Mouse (Mus musculus) adrenal gland, postnatal 10 days (tissue): ENCODE data around the gene Mpzl1. TPM values are rescaled to one million over a fixed set of nuclear protein-coding genes. Genes with fewer than 3 reads are reported as not detected.
"Not testable (repeated sequence)": the region's sequence is repeated elsewhere in the genome, so short reads cannot be mapped to it uniquely, and the experiment has no call there.

Experiments
- DNase-seq: peaks from one replicate; pipeline ENCODE4 v3.0.0; 2021; ENCODE audit warnings: mixed read lengths
- long read RNA-seq, 2 experiments: library from polyadenylated mRNA; stranded (forward); transcript quantifications; one replicate each; pipeline ENCODE4 v2.0.0; 2021
- total RNA-seq, 2 experiments: library from RNA; stranded (reverse); gene quantifications; 2 replicates each; pipeline ENCODE4 v1.2.3; 2021

Mpzl1 gene
- total RNA-seq = 10 to 100 TPM; 46.1 to 56.6 TPM
- long read RNA-seq, experiment 1, transcript Mpzl1-201 (5 exons, 2,171 nt) = minor isoform, 22 of 120 reads
- long read RNA-seq, experiment 1, transcript Mpzl1-202 (6 exons, 2,285 nt) = major isoform, 92 of 120 reads
- long read RNA-seq, experiment 1, partial matches to known transcripts = 2 of 120 reads
- long read RNA-seq, experiment 1, other reads (novel, unspliced or antisense) = 4 of 120 reads
- long read RNA-seq, experiment 2, transcript Mpzl1-201 (5 exons, 2,171 nt) = minor isoform, 11 of 68 reads
- long read RNA-seq, experiment 2, transcript Mpzl1-202 (6 exons, 2,285 nt) = major isoform, 53 of 68 reads
- long read RNA-seq, experiment 2, partial matches to known transcripts = 4 of 68 reads
- long read RNA-seq, experiment 2, other reads (novel, unspliced or antisense) = 0 of 68 reads

DNA sequence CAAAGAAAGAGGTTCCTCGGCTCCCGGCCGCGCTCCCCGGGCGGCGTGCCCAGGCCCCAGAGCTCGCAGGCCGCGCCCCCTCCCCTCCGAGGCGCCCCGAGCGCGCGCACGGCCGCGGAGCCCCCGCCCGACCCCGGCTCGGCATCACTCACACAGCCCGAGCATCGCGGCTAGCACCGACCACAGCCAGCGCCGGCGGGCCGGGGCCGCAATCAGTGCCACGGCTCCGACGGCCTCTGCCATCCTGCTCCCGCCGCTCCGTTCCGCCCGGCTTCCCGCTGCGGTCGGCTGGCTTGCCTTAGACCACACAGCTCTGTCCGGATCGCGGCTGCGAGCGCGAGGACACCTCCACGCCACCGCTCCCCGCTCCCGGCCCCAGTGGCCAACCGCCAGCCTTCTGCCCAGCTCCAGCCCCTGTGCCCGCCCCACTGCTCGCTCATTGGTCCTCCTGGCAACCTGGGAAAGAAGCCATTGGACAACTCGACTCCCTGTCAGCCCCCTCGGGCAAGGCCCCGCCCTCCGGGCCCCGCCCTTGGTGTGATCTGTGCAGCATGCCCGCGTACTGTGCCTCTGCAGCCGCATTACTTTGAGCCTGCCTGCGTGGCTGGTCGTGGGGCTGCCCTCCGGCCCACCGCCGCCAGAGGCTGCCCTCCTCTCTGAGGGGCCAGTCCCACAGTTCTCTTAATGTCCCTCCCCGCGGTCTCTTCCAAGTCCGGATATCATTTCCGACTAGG lies at the start of gene Mpzl1:
Gene Mpzl1, minus strand, starts transcription at position 388 of the 734 bp plus-strand sequence.
- DNase-seq = peak; percentile 99

DNA sequence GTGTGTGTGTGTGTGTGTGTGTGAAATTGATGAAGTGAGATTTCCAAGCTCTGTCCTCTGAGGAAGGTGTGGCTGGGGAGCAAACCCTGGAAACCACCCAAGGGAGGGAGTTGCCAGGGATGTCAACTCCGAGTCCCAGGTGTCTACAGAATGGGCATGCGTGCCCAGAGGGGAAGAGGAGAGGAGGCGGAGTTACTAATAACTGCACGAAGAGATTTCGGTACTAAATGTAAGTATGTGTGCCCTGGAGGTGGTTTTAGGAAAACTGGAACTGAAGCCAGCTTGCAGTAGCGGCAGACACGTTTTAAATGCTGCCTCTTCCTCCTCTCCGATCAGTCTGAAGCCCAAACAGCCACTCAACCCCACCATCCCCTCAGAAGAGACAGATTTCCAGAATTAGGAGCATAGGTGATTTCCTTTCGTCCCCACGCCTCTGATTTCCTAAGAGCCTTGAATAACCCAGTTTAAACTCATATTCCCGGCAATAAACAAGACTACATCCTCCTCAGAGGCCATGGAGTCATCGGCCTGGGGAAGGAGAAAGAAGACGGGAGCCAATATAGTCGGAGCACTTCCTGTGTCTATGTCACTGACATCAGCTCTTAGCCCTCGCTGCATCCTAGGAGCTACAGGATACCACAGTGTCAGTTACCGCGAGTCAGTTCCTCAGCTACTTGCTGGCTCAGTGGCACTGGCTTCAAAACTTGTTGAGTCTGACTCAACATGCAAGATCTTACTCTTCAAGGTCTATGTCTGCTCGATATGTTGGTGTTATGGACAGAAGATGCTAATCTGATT lies 47.9 kb upstream of the Mpzl1 start:
- DNase-seq = no peak

DNA sequence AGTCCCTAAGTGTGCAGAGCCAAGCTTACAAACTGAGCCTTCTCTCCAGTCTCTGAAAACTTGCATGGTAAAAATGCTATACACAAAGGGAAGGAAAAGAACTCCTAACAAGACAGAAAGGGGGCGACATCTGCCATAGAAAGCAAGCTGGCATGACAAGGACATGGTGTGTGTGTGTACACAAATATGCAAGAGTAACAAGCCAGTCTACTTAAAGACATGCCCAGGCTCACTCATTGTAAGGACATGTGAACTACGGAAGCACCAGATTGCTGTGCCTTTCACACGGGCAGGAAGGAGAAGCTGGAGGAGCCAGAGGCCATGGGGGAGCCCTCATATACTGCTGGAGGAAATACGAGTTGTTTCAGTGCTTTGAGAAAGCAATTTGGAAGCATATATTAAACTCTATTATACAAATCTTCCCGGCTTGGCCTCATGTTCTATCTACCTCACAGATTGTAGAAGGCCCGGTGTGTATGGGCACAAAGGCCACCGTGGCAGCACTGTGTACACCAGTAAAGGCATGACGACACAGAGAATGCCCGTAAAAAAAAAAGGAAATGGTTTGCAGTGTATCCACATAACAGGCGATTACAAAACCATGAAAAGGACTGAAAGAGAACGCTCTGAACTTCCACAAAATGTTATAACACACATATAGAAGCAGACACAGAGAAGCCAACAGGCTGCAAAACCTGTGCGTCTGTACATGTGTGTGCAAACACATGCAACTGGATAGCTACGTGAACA lies 46.9 kb upstream of the Mpzl1 start:
- no peak for DNase-seq

DNA sequence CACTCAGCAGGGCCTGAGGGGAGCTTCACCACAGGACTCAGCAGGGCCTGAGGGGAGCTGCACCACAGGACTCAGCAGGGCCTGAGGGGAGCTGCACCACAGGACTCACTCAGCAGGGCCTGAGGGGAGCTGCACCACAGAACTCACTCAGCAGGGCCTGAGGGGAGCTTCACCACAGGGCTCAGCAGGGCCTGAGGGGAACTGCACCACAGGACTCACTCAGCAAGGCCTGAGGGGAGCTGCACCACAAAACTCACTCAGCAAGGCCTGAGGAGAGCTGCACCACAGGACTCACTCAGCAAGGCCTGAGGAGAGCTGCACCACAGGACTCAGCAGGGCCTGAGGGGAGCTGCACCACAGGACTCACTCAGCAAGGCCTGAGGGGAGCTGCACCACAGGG lies 45.7 kb upstream of the Mpzl1 start:
- DNase-seq = not testable (repeated sequence)

DNA sequence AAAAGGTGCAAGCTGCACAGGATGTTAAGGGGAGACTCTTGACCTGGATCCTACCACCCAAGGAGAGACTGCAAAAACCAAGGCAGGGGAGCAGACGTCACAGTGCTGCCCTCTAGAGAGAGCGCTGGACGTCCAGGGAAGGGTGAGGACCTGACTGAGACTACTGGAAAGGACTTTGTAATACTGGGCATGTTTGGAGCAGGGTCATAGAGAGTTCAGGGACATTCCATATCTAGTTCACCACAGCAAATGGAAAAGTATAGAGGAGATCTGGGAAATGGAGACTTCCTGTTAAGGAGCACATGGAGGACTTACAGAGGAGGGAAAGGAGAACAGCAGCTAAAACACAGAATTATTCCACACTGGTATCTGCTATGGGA lies 45.3 kb upstream of the Mpzl1 start:
- DNase-seq = no peak

DNA sequence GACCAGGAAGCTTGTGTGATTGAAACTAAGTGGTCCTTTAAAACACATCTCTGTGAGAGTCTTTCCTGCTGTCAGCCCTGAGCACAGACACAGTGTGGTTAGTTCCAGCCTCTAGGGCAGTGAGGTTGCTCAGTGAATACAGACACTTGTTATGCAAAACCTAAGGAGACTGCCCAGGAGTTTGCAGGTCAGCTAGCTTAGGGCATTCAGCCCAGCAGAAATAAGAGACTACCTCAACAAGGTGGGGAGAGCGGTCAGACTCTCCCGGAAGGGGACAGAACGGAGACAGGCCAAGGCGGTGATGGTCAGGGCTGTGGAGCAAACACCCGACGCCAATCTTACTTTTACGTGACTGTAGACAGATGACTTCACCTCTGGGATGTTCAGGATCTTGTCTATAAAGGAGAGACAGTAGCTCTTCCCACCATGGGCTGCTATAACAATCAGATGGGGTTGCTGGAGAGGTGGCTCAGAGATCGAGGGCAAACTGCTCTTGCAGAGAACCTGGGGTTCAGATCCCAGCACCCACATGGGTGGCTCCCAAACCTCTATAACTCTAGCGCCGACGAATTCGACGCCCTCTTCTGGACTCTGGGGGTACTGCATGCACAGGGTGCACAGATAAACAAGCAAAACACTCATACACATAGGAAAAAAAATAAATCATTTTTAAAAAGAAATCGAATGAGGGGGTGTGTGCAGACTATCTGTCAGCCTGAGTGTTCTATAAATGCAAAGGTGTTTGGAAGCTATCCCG lies 44.7 kb upstream of the Mpzl1 start:
- DNase-seq = no peak

DNA sequence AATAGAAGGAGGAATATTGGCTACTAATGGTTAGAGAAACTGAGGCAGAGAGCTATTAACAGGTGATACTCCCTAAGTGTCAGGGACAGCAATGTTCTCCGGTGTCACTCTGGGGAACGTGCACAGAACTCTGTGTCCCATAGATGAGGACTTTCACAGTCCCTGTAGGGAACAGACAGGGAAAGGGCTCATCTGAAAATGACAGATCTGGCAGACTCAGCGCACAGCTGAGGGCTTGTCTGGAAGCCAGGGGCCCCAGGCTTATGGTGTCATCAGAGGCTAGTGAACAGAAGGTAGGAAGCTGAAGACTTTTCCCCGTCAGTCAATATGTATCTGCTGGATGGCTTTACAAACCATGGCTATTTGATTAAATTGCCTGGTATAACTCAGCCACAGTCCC lies 43.2 kb upstream of the Mpzl1 start:
- DNase-seq = no peak

DNA sequence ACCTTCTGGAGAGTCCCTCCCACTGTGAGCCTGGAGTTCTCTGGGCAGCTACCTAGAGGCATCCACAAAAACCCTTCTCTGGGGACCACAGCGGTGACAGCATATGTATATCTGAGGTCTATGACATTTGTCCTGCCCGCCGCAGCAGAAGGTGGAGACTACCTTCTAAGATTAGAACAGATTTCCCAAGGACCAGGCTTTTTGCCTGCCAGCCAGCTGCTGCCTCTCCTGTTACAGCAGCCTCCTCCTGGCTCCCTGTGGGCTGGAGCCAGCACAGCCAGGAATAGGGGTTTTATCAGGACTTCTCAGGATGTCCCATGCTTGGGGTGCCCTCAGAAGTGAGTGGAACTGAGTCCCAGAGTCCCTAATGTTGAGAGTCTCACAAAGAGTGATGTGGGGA lies 42.7 kb upstream of the Mpzl1 start:
- no peak for DNase-seq

DNA sequence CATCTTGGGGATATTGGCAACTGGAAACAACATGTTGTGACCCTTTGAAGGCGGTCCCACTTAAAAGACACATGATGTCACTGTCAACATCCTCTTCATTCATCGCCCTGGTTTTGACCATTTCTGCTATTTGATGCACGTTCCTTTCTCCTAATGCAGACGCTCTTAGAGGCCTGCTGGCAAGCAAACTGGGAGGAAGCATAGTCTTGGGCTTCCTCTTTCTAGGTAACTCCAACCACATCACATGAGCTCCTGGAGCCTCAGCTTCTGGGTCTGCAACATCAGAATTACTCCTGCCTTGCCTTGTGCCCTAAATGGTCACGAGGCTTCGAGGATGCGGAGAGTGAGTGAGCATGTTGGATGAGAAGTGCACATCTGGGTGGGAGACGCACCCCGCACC lies 40.8 kb upstream of the Mpzl1 start:
- DNase-seq = no peak

DNA sequence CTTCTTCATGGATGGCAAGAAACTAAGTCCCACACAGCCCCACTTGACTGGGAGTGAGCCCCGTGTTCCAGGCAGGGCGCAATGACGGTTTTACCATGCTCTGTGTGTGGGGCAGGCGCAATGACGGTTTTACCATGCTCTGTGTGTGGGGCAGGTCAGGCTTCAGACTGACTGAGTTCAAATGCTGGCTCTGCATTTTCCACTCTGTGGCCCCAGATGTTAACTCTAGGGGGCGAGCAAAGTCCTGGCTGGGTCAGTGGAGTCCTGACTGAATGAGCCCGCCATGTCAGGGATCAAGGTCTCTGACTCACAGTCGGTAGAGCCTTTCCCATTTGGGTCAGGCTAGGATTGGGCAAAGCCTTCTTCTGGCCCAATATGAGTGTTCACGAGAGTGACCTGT lies 38.0 kb upstream of the Mpzl1 start:
- DNase-seq = no peak

DNA sequence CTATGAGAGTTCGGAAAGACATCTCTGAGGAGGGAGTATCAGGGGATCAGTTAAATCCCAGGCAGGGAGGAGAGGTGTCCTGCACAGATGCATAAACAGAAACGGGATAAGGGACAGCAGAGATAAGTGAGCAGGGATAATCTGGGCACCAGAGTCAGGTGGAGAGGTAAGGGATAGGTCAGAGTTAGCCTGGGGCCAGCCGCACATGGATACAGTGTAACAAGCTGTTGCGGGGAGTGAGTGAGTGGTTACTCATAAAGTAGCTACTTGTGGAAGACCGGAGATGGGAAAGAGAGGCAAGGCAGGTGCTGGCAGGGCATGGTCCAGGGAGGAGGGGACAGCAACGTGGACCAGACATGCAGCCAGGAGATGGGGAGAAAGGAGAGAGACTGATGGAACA lies 35.7 kb upstream of the Mpzl1 start:
- no peak for DNase-seq

DNA sequence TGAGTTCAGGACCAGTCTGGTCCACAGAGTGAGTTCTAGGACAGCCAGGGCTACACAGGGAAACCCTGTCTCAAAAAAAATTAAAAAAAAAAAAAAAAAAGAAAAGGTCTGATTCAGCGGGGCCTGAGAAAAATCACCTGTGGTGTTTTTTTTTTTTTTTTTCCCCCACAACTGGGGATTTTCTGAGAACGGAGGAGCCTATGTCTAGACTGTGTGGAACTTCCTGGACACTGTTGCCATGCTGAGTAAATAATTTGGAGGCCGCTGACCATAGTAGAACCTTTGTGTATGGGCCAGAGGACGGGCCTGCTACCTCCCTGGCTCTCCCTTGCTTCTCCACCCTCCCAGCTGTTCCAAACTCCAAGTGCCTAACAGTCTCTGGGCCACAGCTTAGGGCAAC lies 34.6 kb upstream of the Mpzl1 start:
- DNase-seq = no peak

DNA sequence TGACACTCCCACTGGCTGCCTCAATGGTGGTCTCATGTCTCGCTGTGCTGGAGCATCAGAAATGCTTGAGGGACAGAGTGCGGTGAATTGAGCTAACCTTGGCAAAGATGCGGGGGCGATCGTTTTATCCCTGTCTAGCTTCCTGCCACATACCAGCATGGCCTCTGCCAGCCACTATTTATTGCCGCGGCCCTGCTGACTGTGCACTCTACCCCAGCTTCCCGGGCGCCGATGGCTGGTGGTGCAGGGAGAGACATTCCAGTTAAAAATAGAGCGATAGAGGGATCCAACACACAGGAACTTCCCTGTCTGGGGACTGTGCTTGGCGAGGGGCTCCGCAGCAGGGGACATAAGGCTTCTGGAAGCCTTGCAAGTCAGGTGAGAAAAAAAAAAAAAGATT lies 33.0 kb upstream of the Mpzl1 start:
- no peak for DNase-seq

DNA sequence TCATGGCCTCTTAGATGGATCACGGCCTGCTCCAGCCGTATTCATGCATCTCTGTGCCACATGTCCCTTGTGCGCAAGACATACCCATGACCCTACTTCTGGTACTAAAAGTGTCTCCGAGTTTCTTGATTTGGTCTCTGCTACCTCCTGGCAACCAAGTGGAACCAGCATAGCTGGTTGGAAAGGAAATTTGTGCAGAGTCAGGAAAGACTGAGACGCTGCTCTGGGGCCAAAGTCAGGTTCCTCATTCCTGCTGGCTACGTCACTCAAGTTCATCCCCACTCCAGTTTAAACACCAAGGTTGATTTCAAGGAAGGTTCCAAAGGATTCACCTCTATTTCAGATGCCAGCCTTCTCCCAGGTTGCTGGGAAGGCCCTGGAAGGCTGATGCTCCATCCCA lies 32.6 kb upstream of the Mpzl1 start:
- DNase-seq = no peak

DNA sequence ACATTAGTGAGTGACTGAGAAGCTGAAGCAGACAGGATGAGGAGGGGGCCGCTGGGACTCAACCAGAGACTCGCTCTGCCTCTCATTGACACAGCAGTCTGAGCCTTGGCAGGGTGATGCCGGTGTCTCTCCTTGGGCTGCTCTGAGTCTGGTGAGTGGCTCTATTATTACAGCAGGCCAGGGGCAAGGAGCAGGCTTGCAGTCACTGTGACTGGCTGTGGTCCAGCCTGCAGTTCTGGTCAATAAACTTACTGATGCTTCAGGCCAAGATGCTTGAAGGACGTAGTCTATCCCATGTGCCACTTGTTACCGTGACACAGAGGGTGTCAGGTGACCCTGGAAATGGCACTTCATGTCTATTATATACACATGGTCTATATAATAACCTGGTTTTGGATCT lies 31.4 kb upstream of the Mpzl1 start:
- no peak for DNase-seq

DNA sequence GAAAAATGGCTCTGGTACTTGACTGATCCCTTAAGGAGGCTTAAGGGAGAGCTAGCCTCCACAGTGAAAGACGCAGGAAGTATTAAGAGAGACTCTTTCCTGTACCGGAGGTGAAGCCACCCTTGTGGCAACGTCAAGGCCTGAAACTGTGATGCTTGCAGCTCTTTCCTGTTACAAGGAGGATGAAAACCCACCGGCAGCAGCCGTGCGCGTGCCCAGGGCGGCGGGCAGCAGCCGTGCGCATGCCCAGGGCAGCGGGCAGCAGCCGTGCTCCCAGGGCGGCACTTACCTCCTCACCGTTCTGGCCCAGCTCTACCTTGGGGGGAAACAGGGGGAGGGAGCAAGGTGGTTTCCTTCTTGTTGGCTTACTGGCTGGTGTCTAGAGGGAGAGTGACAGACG lies 28.9 kb upstream of the Mpzl1 start:
- DNase-seq = no peak

DNA sequence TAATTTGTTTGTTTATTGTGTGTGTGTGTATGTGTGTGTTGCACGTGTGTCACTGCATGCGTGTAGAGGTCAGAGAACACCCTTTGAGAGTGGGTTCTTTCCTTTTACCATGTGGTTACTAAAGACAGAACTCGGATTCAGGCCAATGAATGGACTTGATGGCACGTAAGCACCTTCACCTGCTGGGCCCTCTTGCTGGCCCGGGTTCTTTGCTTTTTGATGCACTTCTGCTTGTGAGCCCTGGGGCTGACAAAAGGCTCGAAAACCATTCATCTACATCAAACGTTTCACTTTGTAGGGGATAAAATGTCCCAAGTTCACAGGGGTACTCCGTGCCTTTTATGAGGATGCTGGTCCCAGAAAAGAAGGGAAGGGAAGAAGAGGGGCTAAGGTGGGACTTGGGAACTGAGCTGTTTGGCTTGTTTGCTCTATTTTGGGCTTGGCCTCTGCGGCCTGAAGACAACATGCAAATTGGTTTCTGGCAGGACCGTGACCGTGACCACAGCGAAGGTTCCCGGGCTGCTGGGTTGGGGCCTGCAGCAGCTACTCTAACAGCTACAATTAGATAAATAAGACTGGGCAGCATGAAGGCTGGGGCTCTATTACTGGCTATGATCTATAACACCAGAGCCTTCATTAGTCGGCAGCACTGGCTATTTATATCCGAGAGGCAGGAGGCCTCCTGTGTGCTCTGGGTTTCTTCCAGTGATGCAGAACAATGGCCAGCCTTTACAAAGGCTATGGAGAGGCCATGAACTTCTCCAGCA lies 28.3 kb upstream of the Mpzl1 start:
- DNase-seq = no peak

DNA sequence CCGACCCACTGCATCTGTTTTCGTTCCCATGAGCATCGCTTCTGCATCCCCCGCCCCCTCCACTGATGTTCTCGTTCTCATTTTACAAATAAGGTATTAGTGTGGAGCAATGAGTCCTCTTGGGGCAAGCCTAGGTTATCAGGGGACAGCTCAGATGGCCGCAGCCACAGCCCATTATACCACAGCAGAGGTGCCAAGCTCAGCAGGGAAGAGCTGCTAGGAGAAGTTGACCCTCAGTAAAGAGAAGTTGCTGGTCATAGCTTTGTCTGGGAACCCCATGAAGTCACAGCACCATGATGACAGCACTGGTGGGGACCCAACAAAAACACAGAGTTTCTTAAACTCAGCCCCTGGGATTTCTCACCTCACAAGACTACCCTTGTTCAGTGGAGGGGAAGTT lies 27.4 kb upstream of the Mpzl1 start:
- DNase-seq = no peak

DNA sequence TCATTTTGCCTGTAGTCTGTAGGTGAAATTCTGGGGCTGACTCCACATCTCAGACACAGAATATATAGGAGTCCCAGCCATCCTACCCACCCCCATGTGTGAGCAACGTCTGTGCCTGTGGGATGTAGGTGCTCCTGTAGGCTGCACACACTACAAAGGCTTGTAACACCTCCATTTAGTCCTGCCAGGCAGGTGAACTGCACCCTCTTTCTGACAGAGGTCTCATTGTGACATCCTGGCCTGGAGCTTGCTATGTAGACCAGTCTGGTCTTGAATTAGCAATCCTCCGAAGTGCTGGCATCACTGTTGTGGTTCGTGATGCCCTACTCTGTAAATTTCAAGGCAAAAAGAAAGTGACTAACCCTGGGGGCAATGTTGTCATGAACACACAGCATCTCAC lies 26.9 kb upstream of the Mpzl1 start:
- no peak for DNase-seq

DNA sequence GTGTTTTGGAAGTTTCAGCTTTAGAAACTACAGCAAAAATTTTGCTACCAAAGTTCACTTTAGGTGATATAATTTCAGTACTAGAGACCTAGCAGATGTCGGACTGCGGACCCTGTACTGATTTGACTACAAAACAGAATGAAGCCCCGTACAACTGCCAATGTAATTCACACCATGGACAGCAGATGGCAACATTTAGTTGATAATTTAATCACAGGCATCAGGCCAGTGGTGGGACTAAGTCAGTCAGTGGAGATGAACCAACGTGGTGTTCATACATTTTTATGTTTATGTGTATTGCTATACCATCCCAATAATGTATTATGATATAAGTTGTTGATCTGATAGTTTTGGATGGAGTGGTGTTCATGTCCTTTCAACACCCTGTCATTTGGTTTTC lies 26.4 kb upstream of the Mpzl1 start:
- DNase-seq = peak; percentile 75

DNA sequence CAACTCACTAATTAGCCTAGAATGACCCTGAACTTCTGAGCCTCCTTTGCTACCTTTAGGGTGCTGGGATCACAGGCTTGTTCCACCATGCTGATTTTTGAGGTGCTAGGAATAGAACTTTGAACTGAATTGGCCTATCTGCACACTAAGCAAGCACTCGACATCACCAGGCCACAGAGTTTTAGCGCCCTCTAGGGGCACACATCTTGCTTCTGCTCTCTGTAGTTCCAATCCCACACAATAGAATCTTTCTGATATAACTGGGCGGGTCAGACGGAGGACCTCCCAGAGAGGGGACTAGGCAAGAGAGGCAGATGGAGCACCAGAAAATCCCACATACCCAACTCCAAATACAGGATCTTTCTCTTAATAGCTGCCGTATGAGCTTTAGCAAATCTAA lies 24.3 kb upstream of the Mpzl1 start:
- peak; percentile 84 for DNase-seq
